Mouse (Mus musculus) CH12.LX (cell line): ENCODE data around the gene Trim60. TPM values are rescaled to one million over a fixed set of nuclear protein-coding genes. Genes with fewer than 3 reads are reported as not detected.

Source experiments
- DNase-seq: peaks from one replicate; pipeline ENCODE4 v3.0.0-alpha.2; 2013; ENCODE audit errors: extremely low read depth
- H3K27ac ChIP-seq: 2 replicates; pipeline ENCODE4 v1.5.1; 2012; ENCODE audit warnings: low read depth, mild to moderate bottlenecking, control low read depth, moderate library complexity; ENCODE audit not compliant: insufficient read depth
- H3K27me3 ChIP-seq: replicated peaks from 2 replicates; pipeline ENCODE3; 2012; ENCODE audit warnings: inconsistent platforms
- H3K36me3 ChIP-seq, 2 experiments: replicated peaks in 1 of 2; 2 replicates each; pipeline versions ENCODE3 to v1.6.1; 2012; ENCODE audit warnings: inconsistent platforms in 1 of 2, low read length in 1 of 2, mild to moderate bottlenecking in 1 of 2, mixed read lengths in 1 of 2, moderate library complexity in 1 of 2; ENCODE audit not compliant: control insufficient read depth in 1 of 2, insufficient read depth in 1 of 2
- H3K4me1 ChIP-seq, 2 experiments: 2 replicates each; pipeline ENCODE4 v1.6.1; 2012; ENCODE audit warnings: inconsistent platforms in 1 of 2, moderate library complexity in 1 of 2; ENCODE audit not compliant: insufficient read depth in 2 of 2, control insufficient read depth in 1 of 2
- H3K4me2 ChIP-seq: 2 replicates; pipeline ENCODE4 v1.6.1; 2012; ENCODE audit warnings: low read depth, mild to moderate bottlenecking, control low read depth; ENCODE audit not compliant: poor library complexity, insufficient read depth, severe bottlenecking
- H3K4me3 ChIP-seq, 3 experiments: fragments of 150-350 bp in 1 of 3; sonication (generic) in 1 of 3; replicated peaks in 1 of 3; 2 replicates each; pipeline versions ENCODE3 to v1.5.1; 2011 to 2012; ENCODE audit warnings: low read depth in 2 of 3, low read length in 2 of 3, mild to moderate bottlenecking in 2 of 3, moderate library complexity in 2 of 3, control low read depth in 1 of 3, improper control_type of control experiment in 1 of 3, inconsistent platforms in 1 of 3, mixed read lengths in 1 of 3; ENCODE audit not compliant: poor library complexity in 1 of 3
- H3K79me2 ChIP-seq: replicated peaks from 2 replicates; pipeline ENCODE4 v1.6.1; 2012; ENCODE audit warnings: mild to moderate bottlenecking, moderate library complexity; ENCODE audit not compliant: control insufficient read depth, poor library complexity, insufficient read depth, severe bottlenecking; ENCODE audit errors: extremely low read depth
- H3K9ac ChIP-seq: 2 replicates; pipeline ENCODE4 v1.6.1; 2012; ENCODE audit warnings: low read depth, mild to moderate bottlenecking, control low read depth, moderate library complexity; ENCODE audit not compliant: insufficient read depth
- H3K9me3 ChIP-seq: replicated peaks from 2 replicates; pipeline ENCODE3; 2012; ENCODE audit warnings: low read length, inconsistent platforms, mixed read lengths
- CHD2 ChIP-seq: IDR thresholded peaks from 2 replicates; pipeline ENCODE4 v1.6.1; 2011; ENCODE audit warnings: low read length, improper control_type of control experiment
- E2F4 ChIP-seq: IDR thresholded peaks from 2 replicates; pipeline ENCODE4 v1.6.1; 2011; ENCODE audit warnings: low read depth, low read length, improper control_type of control experiment; ENCODE audit not compliant: insufficient replicate concordance
- ELF1 ChIP-seq: IDR thresholded peaks from 2 replicates; pipeline ENCODE4 v1.6.1; 2014; ENCODE audit warnings: low read depth, mild to moderate bottlenecking, inconsistent platforms, low read length, improper control_type of control experiment
- GABPA ChIP-seq: IDR thresholded peaks from 2 replicates; pipeline ENCODE4 v1.6.1; 2012; ENCODE audit warnings: low read depth, low read length, improper control_type of control experiment, inconsistent platforms; ENCODE audit not compliant: insufficient replicate concordance
- IRF4 ChIP-seq: IDR thresholded peaks from 2 replicates; pipeline ENCODE4 v1.6.1; 2014; ENCODE audit warnings: low read depth, mild to moderate bottlenecking, inconsistent platforms, low read length, improper control_type of control experiment
- JUND ChIP-seq: conservative IDR thresholded peaks from 2 replicates; pipeline ENCODE4 v1.6.1; 2011; ENCODE audit warnings: low read depth, low read length, improper control_type of control experiment
- MAZ ChIP-seq: IDR thresholded peaks from 2 replicates; pipeline ENCODE4 v1.6.1; 2012; ENCODE audit warnings: low read depth, mild to moderate bottlenecking, inconsistent platforms, low read length, improper control_type of control experiment, moderate library complexity
- MXI1 ChIP-seq: IDR thresholded peaks from 2 replicates; pipeline ENCODE4 v1.6.1; 2011; ENCODE audit warnings: mild to moderate bottlenecking, low read depth, low read length, improper control_type of control experiment
- MYC ChIP-seq: IDR thresholded peaks from 2 replicates; pipeline ENCODE4 v1.6.1; 2011; ENCODE audit warnings: low read depth, mild to moderate bottlenecking, improper control_type of control experiment, low read length
- NELFE ChIP-seq: IDR thresholded peaks from 2 replicates; pipeline ENCODE4 v1.6.1; 2011; ENCODE audit warnings: low read depth, low read length, improper control_type of control experiment
- NRF1 ChIP-seq: IDR thresholded peaks from 2 replicates; pipeline ENCODE4 v1.6.1; 2014; ENCODE audit warnings: low read depth, mild to moderate bottlenecking, inconsistent platforms, low read length, improper control_type of control experiment, moderate library complexity
- PAX5 ChIP-seq: IDR thresholded peaks from 2 replicates; pipeline ENCODE4 v1.6.1; 2012; ENCODE audit warnings: low read length, inconsistent platforms, mixed read lengths
- POLR2A ChIP-seq: IDR thresholded peaks from 2 replicates; pipeline ENCODE4 v1.6.1; 2011; ENCODE audit warnings: low read depth, mild to moderate bottlenecking, improper control_type of control experiment, low read length
- RAD21 ChIP-seq: IDR thresholded peaks from 2 replicates; pipeline ENCODE4 v1.6.1; 2011; ENCODE audit warnings: low read depth, mild to moderate bottlenecking, low read length, improper control_type of control experiment, moderate library complexity
- RCOR1 ChIP-seq: conservative IDR thresholded peaks from 2 replicates; pipeline ENCODE4 v1.6.1; 2012; ENCODE audit warnings: low read depth, mild to moderate bottlenecking, inconsistent platforms, low read length, improper control_type of control experiment
- SIN3A ChIP-seq: IDR thresholded peaks from 2 replicates; pipeline ENCODE4 v1.6.1; 2012; ENCODE audit warnings: low read length, improper control_type of control experiment, inconsistent platforms
- SMC3 ChIP-seq: IDR thresholded peaks from 2 replicates; pipeline ENCODE4 v1.6.1; 2011; ENCODE audit warnings: low read depth, low read length, improper control_type of control experiment
- TBP ChIP-seq: conservative IDR thresholded peaks from 2 replicates; pipeline ENCODE4 v1.6.1; 2011; ENCODE audit warnings: low read depth, low read length, improper control_type of control experiment
- UBTF ChIP-seq: IDR thresholded peaks from 2 replicates; pipeline ENCODE4 v1.6.1; 2012; ENCODE audit warnings: low read depth, mild to moderate bottlenecking, inconsistent platforms, low read length, improper control_type of control experiment, moderate library complexity
- USF1 ChIP-seq: IDR thresholded peaks from 2 replicates; pipeline ENCODE4 v1.6.1; 2014; ENCODE audit warnings: low read depth, mild to moderate bottlenecking, inconsistent platforms, low read length, improper control_type of control experiment
- USF2 ChIP-seq: conservative IDR thresholded peaks from 2 replicates; pipeline ENCODE4 v1.6.1; 2011; ENCODE audit warnings: low read depth, low read length, improper control_type of control experiment
- ZC3H11A ChIP-seq: IDR thresholded peaks from 2 replicates; pipeline ENCODE4 v1.6.1; 2012; ENCODE audit warnings: low read depth, mild to moderate bottlenecking, inconsistent platforms, low read length, improper control_type of control experiment
- ZKSCAN1 ChIP-seq: IDR thresholded peaks from 2 replicates; pipeline ENCODE4 v1.6.1; 2012; ENCODE audit warnings: low read depth, inconsistent platforms, low read length, improper control_type of control experiment, borderline replicate concordance
- ZMIZ1 ChIP-seq: IDR thresholded peaks from 2 replicates; pipeline ENCODE4 v1.6.1; 2012; ENCODE audit warnings: low read depth, mild to moderate bottlenecking, inconsistent platforms, low read length, improper control_type of control experiment
- dilution Hi-C: fragments of 300-500 bp; cut with MboI; formaldehyde crosslinking; loops from 2 replicates; pipeline ENCODE4 v1.14.3; 2020; ENCODE audit warnings: low sequenced_read_pairs; ENCODE audit not compliant: extremely low pct_unique_long_range_greater_than_20kb, extremely low pct_ligation_motif_present
- in situ Hi-C: fragments of 300-500 bp; cut with MboI; formaldehyde crosslinking; loops from 3 replicates; pipeline ENCODE4 v1.14.3; 2019; ENCODE audit warnings: low sequenced_read_pairs, low pct_ligation_motif_present, low pct_unique_long_range_greater_than_20kb, mixed read lengths
- polyA plus RNA-seq: library from polyadenylated mRNA; unstranded; fragments of >175 nt; gene quantifications from 2 replicates; pipeline ENCODE4 v1.2.1, GENCODE M21; 2012; ENCODE audit warnings: low read depth; ENCODE audit not compliant: insufficient read length
- total RNA-seq, 2 experiments: library from RNA; depleted of rRNA; stranded (reverse); fragments of 300-350 nt in 1 of 2; fragments of >200 nt in 1 of 2; gene quantifications; 2 replicates each; pipeline ENCODE4 v1.2.3; 2012 to 2014

Trim60 gene
- total and polyA plus RNA-seq, 3 experiments = not detected

- Histone ChIP-seq H3K4me3 (no peak within 1 kb of the TSS), H3K4me1 (peaks cover 3 to 5% of the 10 kb centered on the region in 2 experiments; a peak in 3 of 4 replicates), H3K9me3 (no peaks in the 10 kb centered on the region), H3K27me3 (no peaks in the 10 kb centered on the region), H3K4me2 (no peak within 1 kb of the TSS), H3K9ac (no peak within 1 kb of the TSS), H3K36me3 (no peaks in the 10 kb centered on the region), H3K27ac (no peak within 1 kb of the TSS), H3K79me2 (no peaks in the 10 kb centered on the region)
- in situ Hi-C loops = no loop called here
- dilution Hi-C loops = no loop called here
- TF ChIP-seq SMC3 (no peak), TBP (no peak), SIN3A (no peak), USF1 (no peak), RAD21 (no peak), POLR2A (no peak), E2F4 (no peak), MYC (no peak), ZMIZ1 (no peak), CHD2 (no peak), RCOR1 (no peak), ZKSCAN1 (no peak), MAZ (no peak), NRF1 (no peak)
- peak; percentile 3 for DNase-seq
Measured at GRCm38 (mm10) chr8:65037117-65037533, 18.7 kb upstream of the Trim60 start, which contains the start of gene Apela. Gene Apela (minus strand): TSS chr8:65037336.

GRCm38 (mm10) chr8:65034136-65034535 lies 15.8 kb upstream of the Trim60 start:
- TF ChIP-seq ELF1 (no peak), IRF4 (no peak), MAZ (no peak), RAD21 (no peak), GABPA (no peak), ZC3H11A (no peak), JUND (no peak), POLR2A (no peak), UBTF (no peak), NELFE (no peak), USF2 (no peak), SMC3 (no peak), MXI1 (no peak), E2F4 (no peak), PAX5 (no peak), NRF1 (no peak)
- H3K79me2 ChIP-seq = no peaks in the 10 kb centered on the region
- peaks cover 3 to 5% of the 10 kb centered on the region in 2 experiments for H3K4me1 ChIP-seq
- H3K36me3 ChIP-seq = no peaks in the 10 kb centered on the region
- no peaks in the 10 kb centered on the region for H3K27me3 ChIP-seq
- no peak overlapping the region for H3K4me2 ChIP-seq
- no peak overlapping the region for H3K9ac ChIP-seq
- H3K9me3 ChIP-seq = no peaks in the 10 kb centered on the region
- in situ Hi-C loops = no loop called here
- DNase-seq = no peak
- H3K27ac ChIP-seq = no peak overlapping the region
- no peak overlapping the region for H3K4me3 ChIP-seq
- dilution Hi-C loops = no loop called here
